Mouse (Mus musculus): ENCODE data around the gene Lrwd1. TPM values are rescaled to one million over a fixed set of nuclear protein-coding genes. Genes with fewer than 3 reads are reported as not detected.
A peak's percentile ranks its signal among the peaks of the same experiment; 100 is the strongest.
"Not testable (repeated sequence)": the region's sequence is repeated elsewhere in the genome, so short reads cannot be mapped to it uniquely, and the experiment has no call there.

Lrwd1 gene
- polyA plus RNA-seq, 1 experiment from 2014 or later, result 64.8 TPM

DNA sequence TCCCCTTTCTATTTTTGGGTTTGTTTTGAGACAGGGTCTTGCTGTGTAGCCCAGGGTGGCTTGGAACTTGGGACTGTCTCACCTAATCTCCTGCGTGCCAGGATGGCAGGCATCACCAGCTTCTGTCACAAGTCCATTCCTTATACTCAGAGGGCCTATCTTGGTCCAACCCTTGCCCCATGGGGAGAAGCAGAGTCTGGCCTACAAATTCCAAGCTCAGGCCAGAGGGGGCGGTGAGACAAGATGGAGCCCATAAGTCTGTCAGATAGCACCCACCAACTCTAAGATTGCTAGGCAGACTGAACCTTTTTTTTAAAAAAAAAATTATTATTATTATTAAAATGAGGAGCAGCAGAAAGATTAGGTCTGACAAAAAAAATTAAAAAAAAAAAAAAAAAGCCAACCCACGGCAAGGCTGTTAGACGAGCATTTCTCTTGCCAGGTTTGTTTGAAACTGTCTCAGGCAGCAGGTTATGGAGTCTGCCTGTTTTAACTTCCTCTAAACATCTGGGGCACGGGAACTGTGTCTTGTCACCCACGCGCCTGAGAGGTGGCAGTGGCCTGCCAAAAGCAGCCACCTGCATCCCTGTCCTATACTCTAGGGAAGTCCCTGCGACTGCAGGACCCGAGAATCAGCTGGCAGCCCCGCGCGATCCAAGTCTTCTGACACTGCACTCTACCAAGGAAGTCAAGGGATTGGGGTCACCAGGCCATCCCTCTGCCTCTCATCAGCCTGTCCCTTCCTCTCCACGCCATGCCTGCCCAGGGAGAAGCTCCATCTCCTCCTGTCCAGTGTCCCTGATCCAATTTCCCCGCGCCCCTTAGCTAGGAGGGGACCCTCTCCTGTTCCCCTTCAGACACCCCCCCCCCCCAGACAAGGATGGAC, 34.0 kb upstream of the Lrwd1 start:
- H3K4me3 ChIP-seq, result peak overlapping the region; percentile 69
- H3K36me3 ChIP-seq (replicated peaks), result peaks cover 15% of the 10 kb centered on the region
- peaks cover 7% of the 10 kb centered on the region; the same call in 1 of the 2 replicates for H3K9me3 ChIP-seq
- H3K27ac ChIP-seq, result peak overlapping the region; percentile 83
- peaks cover 20% of the 10 kb centered on the region for H3K4me1 ChIP-seq
- no peak for DNase-seq (ENCODE audit: extremely low spot score, low spot score)
- WGBS, result 16% methylated on average over 15 of the region's 15 CpGs
- peaks cover 17% of the 10 kb centered on the region for H3K27me3 ChIP-seq (ENCODE audit: poor library complexity, severe bottlenecking)

DNA sequence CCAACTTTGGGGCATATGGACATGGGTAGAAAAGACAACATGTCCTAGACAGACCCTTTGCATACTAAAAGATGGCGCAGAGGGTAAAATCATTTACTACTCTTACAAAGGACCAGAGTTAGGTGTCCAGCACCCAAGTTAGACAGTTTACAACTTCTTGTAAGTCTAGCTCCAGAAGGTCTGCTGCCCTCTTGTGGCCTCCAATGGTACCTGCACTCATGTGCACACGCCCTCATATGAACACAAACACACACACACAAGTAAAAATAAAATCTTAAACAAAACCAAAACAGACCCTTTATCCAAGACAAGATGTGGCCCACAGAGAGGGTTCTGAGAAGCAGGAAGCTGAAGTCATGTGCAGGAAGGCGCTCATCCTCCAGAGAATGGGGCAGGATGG, 32.2 kb upstream of the Lrwd1 start:
- Histone ChIP-seq H3K36me3 (replicated peaks) (peaks cover 15% of the 10 kb centered on the region), H3K27me3 (ENCODE audit: poor library complexity, severe bottlenecking) (peaks cover 17% of the 10 kb centered on the region), H3K9me3 (peaks cover 7% of the 10 kb centered on the region; the same call in 1 of the 2 replicates), H3K4me3 (no peak overlapping the region), H3K4me1 (peaks cover 20% of the 10 kb centered on the region), H3K27ac (no peak overlapping the region)
- WGBS, result 94% methylated on average over 3 of the region's 3 CpGs
- DNase-seq (ENCODE audit: extremely low spot score, low spot score), result no peak

DNA sequence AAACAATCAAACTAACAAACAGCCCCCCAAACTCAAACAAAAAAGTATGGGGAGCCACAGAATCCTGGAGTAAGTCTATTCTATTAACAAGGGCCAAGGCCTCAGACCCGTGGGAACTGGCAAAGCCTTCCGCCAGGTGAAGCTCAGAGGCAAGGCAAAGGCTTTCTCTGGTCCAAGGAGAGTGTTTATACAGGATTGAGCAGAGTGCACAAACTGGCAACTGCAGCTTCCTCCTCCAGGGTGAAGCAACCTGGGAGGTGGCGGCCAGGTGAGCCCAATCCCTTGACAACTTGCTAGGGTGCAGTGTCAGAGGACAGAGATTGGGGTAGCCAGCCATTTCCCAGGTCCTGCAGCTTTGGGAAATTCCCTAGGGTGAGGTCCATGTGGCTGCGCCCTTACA, 31.4 kb upstream of the Lrwd1 start:
- WGBS, result 93% methylated on average over 4 of the region's 4 CpGs
- peaks cover 7% of the 10 kb centered on the region; the same call in 1 of the 2 replicates for H3K9me3 ChIP-seq
- H3K27me3 ChIP-seq (ENCODE audit: poor library complexity, severe bottlenecking), result peaks cover 12% of the 10 kb centered on the region
- H3K4me1 ChIP-seq, result peaks cover 20% of the 10 kb centered on the region
- no peak overlapping the region for H3K27ac ChIP-seq
- no peak overlapping the region for H3K4me3 ChIP-seq
- H3K36me3 ChIP-seq (replicated peaks), result peaks cover 15% of the 10 kb centered on the region
- no peak for DNase-seq (ENCODE audit: extremely low spot score, low spot score)

DNA sequence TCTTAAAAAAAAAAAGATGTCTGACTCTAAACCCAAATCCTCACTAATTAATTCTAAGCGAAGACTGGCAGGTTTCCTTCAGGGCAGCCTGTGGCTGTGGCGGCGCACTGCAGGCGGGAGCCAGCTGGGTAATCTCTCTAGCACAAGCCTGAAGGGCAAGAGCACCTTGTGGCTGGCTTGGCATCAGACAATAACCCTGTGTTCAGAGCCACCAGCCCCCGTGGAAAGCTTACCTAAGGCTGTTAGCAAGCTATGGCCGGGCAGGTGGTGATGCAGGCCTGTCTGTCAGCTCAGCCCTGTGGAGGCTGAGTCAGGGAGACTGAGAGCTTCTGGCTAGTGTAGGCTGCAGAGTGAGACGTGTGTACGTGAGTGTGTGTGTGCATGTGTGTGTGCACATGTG, 29.4 kb upstream of the Lrwd1 start:
- Histone ChIP-seq H3K4me3 (no peak overlapping the region), H3K9me3 (peaks cover 7% of the 10 kb centered on the region; the same call in 1 of the 2 replicates), H3K4me1 (peaks cover 9% of the 10 kb centered on the region), H3K27ac (no peak overlapping the region), H3K27me3 (ENCODE audit: poor library complexity, severe bottlenecking) (no peaks in the 10 kb centered on the region), H3K36me3 (replicated peaks) (peaks cover 19% of the 10 kb centered on the region)
- WGBS, result 81% methylated on average over 8 of the region's 8 CpGs
- no peak for DNase-seq (ENCODE audit: extremely low spot score, low spot score)

DNA sequence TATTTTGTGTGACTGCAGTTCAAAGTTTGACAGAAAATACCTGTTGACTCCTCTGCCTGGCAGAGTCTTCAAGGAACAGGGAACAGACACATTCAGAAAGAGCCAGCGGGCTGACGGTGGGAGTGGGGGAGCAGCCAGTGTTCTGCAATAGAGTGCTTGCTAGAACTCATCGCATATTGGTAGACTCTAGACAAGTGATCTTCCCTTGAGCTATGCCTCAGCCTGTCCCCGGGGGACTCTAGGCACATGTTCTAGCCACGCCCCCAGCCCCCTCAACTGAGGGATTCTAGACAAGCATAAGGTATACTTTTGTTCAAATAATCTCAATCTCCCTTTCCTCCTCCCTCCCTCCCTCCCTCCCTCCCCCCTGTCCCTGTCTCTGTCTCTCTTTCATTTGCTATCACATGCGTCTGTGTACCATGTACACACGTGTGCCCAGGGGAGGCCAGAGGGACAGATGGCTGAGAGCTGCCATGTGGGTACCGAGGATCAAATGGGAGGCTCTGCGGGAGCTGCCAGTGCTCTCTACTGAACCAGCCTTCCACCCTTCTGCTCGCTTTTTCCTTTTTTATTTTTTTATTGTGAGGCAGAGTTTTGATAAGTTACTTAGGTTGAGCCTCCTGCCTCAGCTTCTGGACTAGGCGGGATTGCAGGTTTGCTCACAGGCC, 28.1 kb upstream of the Lrwd1 start:
- H3K9me3 ChIP-seq, result peaks cover 7% of the 10 kb centered on the region; the same call in 1 of the 2 replicates
- H3K27ac ChIP-seq, result no peak overlapping the region
- WGBS, result 87% methylated on average over 11 of the region's 11 CpGs
- H3K36me3 ChIP-seq (replicated peaks), result peaks cover 21% of the 10 kb centered on the region
- no peaks in the 10 kb centered on the region for H3K4me1 ChIP-seq
- DNase-seq (ENCODE audit: extremely low spot score, low spot score), result no peak
- H3K27me3 ChIP-seq (ENCODE audit: poor library complexity, severe bottlenecking), result no peaks in the 10 kb centered on the region
- no peak overlapping the region for H3K4me3 ChIP-seq

DNA sequence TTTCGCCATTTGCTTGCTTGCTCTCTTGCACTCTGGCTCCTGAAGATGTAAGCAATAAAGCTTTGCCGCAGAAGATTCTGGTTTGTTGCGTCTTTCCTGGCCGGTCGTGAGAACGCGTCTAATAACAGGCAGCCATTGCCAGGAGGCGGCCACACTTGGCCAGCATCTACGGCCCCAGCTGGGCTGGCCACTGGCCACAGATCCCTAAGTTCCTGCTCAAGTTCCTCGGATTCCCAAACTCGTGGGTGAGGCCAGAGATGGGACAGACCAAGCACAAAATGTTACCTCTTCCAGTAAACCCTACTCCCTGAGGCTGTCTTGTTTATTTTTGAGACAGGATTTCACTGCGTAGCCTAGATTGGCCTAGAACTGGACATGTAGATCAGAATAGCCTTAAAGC, 24.2 kb upstream of the Lrwd1 start:
- DNase-seq (ENCODE audit: extremely low spot score, low spot score); H3K4me3 ChIP-seq; H3K36me3 ChIP-seq (replicated peaks); H3K9me3 ChIP-seq; H3K27me3 ChIP-seq (ENCODE audit: poor library complexity, severe bottlenecking); H3K27ac ChIP-seq; H3K4me1 ChIP-seq: not testable (repeated sequence)
- 93% methylated on average over 11 of the region's 12 CpGs for WGBS

GRCm38 (mm10) chr5:136155399-136155798, 19.5 kb upstream of the Lrwd1 start:
- H3K27me3 ChIP-seq (ENCODE audit: poor library complexity, severe bottlenecking), result no peaks in the 10 kb centered on the region
- H3K9me3 ChIP-seq, result no peaks in the 10 kb centered on the region
- no peaks in the 10 kb centered on the region for H3K4me1 ChIP-seq
- H3K4me3 ChIP-seq, result no peak overlapping the region
- no peak for DNase-seq (ENCODE audit: extremely low spot score, low spot score)
- 0 out of 2 replicates have a peak, but pooled peaks cover 3% of the 10 kb centered on the region for H3K36me3 ChIP-seq (replicated peaks)
- no peak overlapping the region for H3K27ac ChIP-seq
- 92% methylated on average over 5 of the region's 5 CpGs for WGBS

DNA sequence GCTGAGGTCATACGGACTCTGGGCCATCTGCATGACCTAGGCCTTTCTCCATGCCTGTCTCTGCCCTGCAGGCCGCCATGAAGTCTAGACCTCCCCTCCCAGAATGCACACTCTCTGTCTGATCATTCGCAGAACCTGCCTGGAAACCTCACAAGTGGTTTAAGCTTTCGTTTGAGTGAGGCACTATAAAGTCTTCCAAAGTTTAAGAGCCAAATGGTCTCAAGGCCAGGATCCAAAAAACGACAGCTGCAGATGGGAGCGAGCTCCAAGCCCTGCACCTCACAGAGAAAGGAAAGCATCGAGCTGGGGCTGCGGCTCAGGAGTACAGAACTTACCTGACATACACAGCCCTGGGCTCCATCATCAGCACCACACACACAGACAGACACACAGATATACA, 16.5 kb upstream of the Lrwd1 start:
- no peaks in the 10 kb centered on the region for H3K4me1 ChIP-seq
- no peaks in the 10 kb centered on the region for H3K9me3 ChIP-seq
- H3K27me3 ChIP-seq (ENCODE audit: poor library complexity, severe bottlenecking), result no peaks in the 10 kb centered on the region
- no peaks in the 10 kb centered on the region for H3K36me3 ChIP-seq (replicated peaks)
- no peak overlapping the region for H3K4me3 ChIP-seq
- no peak for DNase-seq (ENCODE audit: extremely low spot score, low spot score)
- H3K27ac ChIP-seq, result no peak overlapping the region
- 87% methylated on average over 8 of the region's 8 CpGs for WGBS

DNA sequence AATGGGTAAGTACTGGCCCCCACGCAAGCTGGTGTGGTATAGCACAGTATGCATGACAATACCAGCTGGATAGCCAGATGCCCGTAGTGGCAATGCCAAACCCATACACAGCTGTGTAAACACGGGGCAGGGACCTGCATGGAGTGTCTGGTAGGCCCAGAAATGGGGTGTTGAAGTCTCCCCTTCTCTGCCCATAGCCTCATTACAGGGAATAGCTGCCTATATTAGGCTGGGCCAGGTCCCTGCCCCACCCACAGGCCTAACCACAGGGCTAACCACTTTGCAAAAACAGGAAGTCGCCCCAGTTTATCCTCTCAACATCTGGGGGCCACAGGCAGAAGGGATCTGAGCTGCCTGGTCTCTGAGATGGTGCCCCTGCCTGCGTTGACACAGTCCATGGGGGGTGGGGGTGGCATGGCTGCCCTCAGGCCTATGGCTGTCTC, 13.3 kb upstream of the Lrwd1 start:
- not testable (repeated sequence) for H3K27ac ChIP-seq; H3K4me1 ChIP-seq; H3K36me3 ChIP-seq (replicated peaks); H3K9me3 ChIP-seq; H3K27me3 ChIP-seq (ENCODE audit: poor library complexity, severe bottlenecking); DNase-seq (ENCODE audit: extremely low spot score, low spot score); H3K4me3 ChIP-seq
- WGBS, result 72% methylated on average over 5 of the region's 5 CpGs

DNA sequence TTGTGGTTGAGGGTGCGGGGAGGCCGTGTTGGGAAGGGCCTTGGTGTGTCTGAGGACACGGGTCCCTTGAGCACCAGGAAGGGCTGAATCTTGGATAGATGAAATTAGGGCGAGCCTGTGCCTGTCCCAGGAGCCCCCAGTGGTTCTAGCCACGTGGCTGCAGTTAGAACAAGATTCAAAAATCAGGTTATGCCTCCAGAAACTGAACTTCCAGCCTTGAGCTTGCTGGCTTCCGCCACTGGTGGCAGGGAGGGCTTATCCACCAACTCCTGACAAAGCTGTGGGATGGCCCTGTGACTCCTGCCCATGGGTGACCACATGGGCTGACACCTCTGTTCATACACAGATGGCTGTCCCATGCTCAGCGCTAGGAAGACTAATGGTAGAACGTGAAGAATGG, 11.8 kb upstream of the Lrwd1 start:
- Histone ChIP-seq H3K27me3 (ENCODE audit: poor library complexity, severe bottlenecking) (no peaks in the 10 kb centered on the region), H3K4me3 (no peak overlapping the region), H3K4me1 (no peaks in the 10 kb centered on the region), H3K36me3 (replicated peaks) (peaks cover under 1% of the 10 kb centered on the region; the same call in 1 of the 2 replicates), H3K27ac (no peak overlapping the region), H3K9me3 (peaks cover 8% of the 10 kb centered on the region)
- DNase-seq (ENCODE audit: extremely low spot score, low spot score), result no peak
- WGBS, result 73% methylated on average over 8 of the region's 8 CpGs

DNA sequence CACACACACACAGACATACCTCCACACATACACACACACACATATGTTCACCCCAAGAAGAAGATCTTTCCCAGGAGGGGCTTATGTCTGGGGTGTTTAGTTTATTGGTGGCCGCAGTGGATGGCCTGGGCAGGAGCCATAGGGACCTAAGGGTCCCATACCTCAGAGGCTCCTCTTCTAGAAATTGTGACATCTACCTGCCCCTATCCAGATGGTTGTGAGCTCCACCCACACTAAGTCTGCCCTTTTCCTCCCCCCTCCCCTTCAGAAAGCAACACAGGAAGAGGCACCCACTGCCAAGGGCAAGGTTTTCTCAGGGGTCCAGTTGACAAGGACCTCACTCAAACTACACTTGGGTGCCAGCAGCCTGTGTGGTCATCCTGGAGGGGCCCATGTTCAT, 11.1 kb upstream of the Lrwd1 start:
- no peak for DNase-seq (ENCODE audit: extremely low spot score, low spot score)
- no peak overlapping the region for H3K27ac ChIP-seq
- peaks cover 8% of the 10 kb centered on the region for H3K9me3 ChIP-seq
- H3K4me1 ChIP-seq, result no peaks in the 10 kb centered on the region
- H3K36me3 ChIP-seq (replicated peaks), result peaks cover 8% of the 10 kb centered on the region
- no peak overlapping the region for H3K4me3 ChIP-seq
- 95% methylated on average over 1 of the region's 1 CpGs for WGBS
- no peaks in the 10 kb centered on the region for H3K27me3 ChIP-seq (ENCODE audit: poor library complexity, severe bottlenecking)

GRCm38 (mm10) chr5:136144606-136145430, 8.9 kb upstream of the Lrwd1 start:
- H3K4me1 ChIP-seq, result no peaks in the 10 kb centered on the region
- no peak overlapping the region for H3K4me3 ChIP-seq
- peaks cover 29% of the 10 kb centered on the region for H3K36me3 ChIP-seq (replicated peaks)
- no peaks in the 10 kb centered on the region for H3K27me3 ChIP-seq (ENCODE audit: poor library complexity, severe bottlenecking)
- H3K9me3 ChIP-seq, result peaks cover 8% of the 10 kb centered on the region
- H3K27ac ChIP-seq, result no peak overlapping the region
- DNase-seq (ENCODE audit: extremely low spot score, low spot score), result no peak
- WGBS, result 82% methylated on average over 12 of the region's 12 CpGs

Measured in forebrain, embryonic 10.5 days (tissue).